ENCODE assay signal across 14 mouse cellular contexts in the genomic region with DNA sequence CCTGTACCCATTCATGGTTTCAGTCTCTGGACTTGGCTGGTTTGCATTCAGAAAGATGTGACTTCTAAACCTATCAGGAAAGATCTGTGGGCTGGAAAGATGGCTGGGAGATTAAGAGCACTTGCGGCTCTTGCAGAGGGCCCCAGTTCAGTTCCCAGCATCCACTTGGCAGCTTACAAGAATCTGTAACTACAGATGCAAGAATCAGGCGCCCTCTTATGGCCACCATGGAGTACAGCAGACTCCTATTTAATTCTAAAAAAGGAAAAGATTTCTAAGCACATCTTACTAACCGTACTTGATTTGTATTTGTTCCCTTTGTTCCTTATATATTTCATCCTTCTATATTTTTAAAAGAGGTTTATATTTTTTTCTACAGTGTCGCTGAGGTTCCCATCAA.
A peak's percentile ranks its signal among the peaks of the same experiment; 100 is the strongest.
DNase-seq lines count a peak whose midpoint lies in the region; ATAC-seq and TF ChIP-seq lines count a peak whose summit lies in the region.
"Had no signal": no experiment of that assay in that cellular context is flagged by ENCODE, and none has a peak within 500 bp of the region (broad histone marks: within the 10 kb centered on the region; RNA-seq: fewer than 3 reads in every experiment).

No protein-coding gene starts in this region.

- DNase-seq in forebrain, postnatal 0 days = no peak
- DNase-seq in forebrain, embryonic 10.5 days (ENCODE audit: extremely low spot score, low spot score) = no peak
- no peak for DNase-seq in left cerebral cortex, adult 2 months (ENCODE audit: extremely low spot score in 1 of 2, low spot score in 2 of 2)
- no peak for DNase-seq in left cerebral cortex, adult 9 months (ENCODE audit: low spot score in 2 of 2)
- DNase-seq in 3T3-L1 (ENCODE audit: low read depth, low spot score) (peak; percentile 7), NIH3T3 (ENCODE audit: low read depth) (peak; percentile 13)
- no peak for DNase-seq in right cerebral cortex, postnatal 25 days
- no peak for DNase-seq in cerebellum, adult 9-11 months
- DNase-seq: adrenal gland, postnatal 10 days; cerebellum, postnatal 25 days had no signal

- H3K9ac ChIP-seq in forebrain, postnatal 0 days = no peak overlapping the region
- H3K9ac ChIP-seq: forebrain, embryonic 13.5 days; midbrain, embryonic 12.5 days had no signal

- no peaks in the 10 kb centered on the region for H3K9me3 ChIP-seq in forebrain, postnatal 0 days (ENCODE audit: low read length)
- H3K9me3 ChIP-seq in forebrain, embryonic 10.5 days = no peaks in the 10 kb centered on the region
- H3K9me3 ChIP-seq: forebrain, embryonic 13.5 days; midbrain, embryonic 12.5 days had no signal

- no peak overlapping the region for H3K4me3 ChIP-seq in forebrain, postnatal 0 days (ENCODE audit: low read depth, low read length)
- H3K4me3 ChIP-seq in forebrain, embryonic 10.5 days = no peak overlapping the region
- H3K4me3 ChIP-seq in left cerebral cortex, adult 2 months = no peak overlapping the region
- H3K4me3 ChIP-seq: forebrain, embryonic 13.5 days; midbrain, embryonic 12.5 days had no signal

- WGBS in forebrain, postnatal 0 days = 67% methylated on average over 4 of the region's 4 CpGs
- WGBS in forebrain, embryonic 10.5 days = 70% methylated on average over 4 of the region's 4 CpGs

- intact Hi-C loops in left cerebral cortex, adult 2 months (cut with DNase I) = no loop called here

- H3K4me1 ChIP-seq in forebrain, postnatal 0 days (ENCODE audit: insufficient read depth) = no peaks in the 10 kb centered on the region
- no peaks in the 10 kb centered on the region for H3K4me1 ChIP-seq in forebrain, embryonic 10.5 days

- H3K27ac ChIP-seq in forebrain, postnatal 0 days (ENCODE audit: low read depth, low read length) = no peak overlapping the region
- no peak overlapping the region for H3K27ac ChIP-seq in forebrain, embryonic 10.5 days
- no peak overlapping the region; the same call in 1 of the 2 replicates for H3K27ac ChIP-seq in left cerebral cortex, adult 2 months
- H3K27ac ChIP-seq: forebrain, embryonic 13.5 days; midbrain, embryonic 12.5 days had no signal

- H3K36me3 ChIP-seq in forebrain, postnatal 0 days (ENCODE audit: insufficient read depth) = peaks cover 47% of the 10 kb centered on the region
- peaks cover 86% of the 10 kb centered on the region for H3K36me3 ChIP-seq in forebrain, embryonic 10.5 days (replicated peaks)

- peak; percentile 31; the same call in 1 of the 2 replicates for TF ChIP-seq CTCF in forebrain, postnatal 0 days (IDR thresholded peaks at IDR 0.05; ENCODE audit: low read depth)
- peak; percentile 55 for TF ChIP-seq CTCF in left cerebral cortex, adult 2 months (IDR thresholded peaks at IDR 0.05)

- no peaks in the 10 kb centered on the region for H3K27me3 ChIP-seq in forebrain, postnatal 0 days (ENCODE audit: insufficient read depth, low read length)
- no peaks in the 10 kb centered on the region for H3K27me3 ChIP-seq in forebrain, embryonic 10.5 days (ENCODE audit: poor library complexity, severe bottlenecking)
- H3K27me3 ChIP-seq: forebrain, embryonic 13.5 days; midbrain, embryonic 12.5 days; Patski had no signal

- ATAC-seq in forebrain, postnatal 0 days = no peak
- ATAC-seq: forebrain, embryonic 13.5 days; Patski had no signal

- H3K4me2 ChIP-seq in forebrain, postnatal 0 days (ENCODE audit: low read depth) = no peak overlapping the region
- H3K4me2 ChIP-seq: forebrain, embryonic 13.5 days; heart, embryonic 11.5 days; midbrain, embryonic 12.5 days had no signal

Comparison
In these comparisons a context has a peak if more than half of its experiments do, and no peak if none do; other contexts are left out.
1. DNase-seq: peak in 3T3-L1 (single experiment) and NIH3T3 (single experiment); none in forebrain, postnatal 0 days (single experiment), forebrain, embryonic 10.5 days (single experiment), left cerebral cortex, adult 2 months (0 of 2), left cerebral cortex, adult 9 months (0 of 2), right cerebral cortex, postnatal 25 days (single experiment) and cerebellum, adult 9-11 months (single experiment).